Mouse (Mus musculus) limb, embryonic 12.5 days (tissue): ENCODE results near the gene Add2. TPM values are rescaled to one million over a fixed set of nuclear protein-coding genes. Genes with fewer than 3 reads are reported as not detected.
A peak's percentile ranks its signal among the peaks of the same experiment; 100 is the strongest.
"Not testable (repeated sequence)": the region's sequence is repeated elsewhere in the genome, so short reads cannot be mapped to it uniquely, and the experiment has no call there.

ENCODE experiments used
- ATAC-seq: fragments of 200-750 bp; cut with Nextera tagmentation; 2 replicates; pipeline ENCODE4 v1.8.0; 2017; ENCODE audit warnings: low read depth, moderate TSS enrichment; ENCODE audit not compliant: insufficient number of reproducible peaks, insufficient read depth, low FRiP score, low TSS enrichment
- H3K27ac ChIP-seq: fragments of 300-500 bp; sonication (generic); 2 replicates; pipeline ENCODE4 v1.5.1; 2016; ENCODE audit warnings: mild to moderate bottlenecking, moderate library complexity
- H3K27me3 ChIP-seq: fragments of 300-500 bp; sonication (generic); 2 replicates; pipeline ENCODE4 v1.6.1; 2016; ENCODE audit warnings: mild to moderate bottlenecking, moderate library complexity
- H3K36me3 ChIP-seq: fragments of 300-500 bp; sonication (generic); 2 replicates; pipeline ENCODE4 v1.6.1; 2016; ENCODE audit warnings: mild to moderate bottlenecking, moderate library complexity
- H3K4me1 ChIP-seq: fragments of 300-500 bp; sonication (generic); replicated peaks from 2 replicates; pipeline ENCODE4 v1.6.1; 2016
- H3K4me2 ChIP-seq: fragments of 300-500 bp; sonication (generic); 2 replicates; pipeline ENCODE4 v1.6.1; 2016; ENCODE audit warnings: mild to moderate bottlenecking, moderate library complexity
- H3K4me3 ChIP-seq: fragments of 300-500 bp; sonication (generic); replicated peaks from 2 replicates; pipeline ENCODE4 v1.5.1; 2016; ENCODE audit warnings: mild to moderate bottlenecking
- H3K9ac ChIP-seq: fragments of 300-500 bp; sonication (generic); replicated peaks from 2 replicates; pipeline ENCODE4 v1.6.1; 2016; ENCODE audit warnings: mild to moderate bottlenecking, moderate library complexity
- H3K9me3 ChIP-seq: fragments of 300-500 bp; sonication (generic); 2 replicates; pipeline ENCODE4 v1.6.1; 2016; ENCODE audit warnings: mild to moderate bottlenecking, moderate library complexity
- WGBS: fragments of 180-500 bp; shearing (Covaris S2); methylation state at CpG from one replicate; pipeline ENCODE4 v1.1.7; 2016; 5-methylcytosine and 5-hydroxymethylcytosine counted together
- polyA plus RNA-seq: library from polyadenylated mRNA; unstranded; fragments of >200 nt; fragmentation: Nextera tagmentation; extraction: Ambion mirVana; gene quantifications from 2 replicates; pipeline ENCODE4 v1.2.1, GENCODE M21; 2016

Add2 gene
- polyA plus RNA-seq: 6.4 and 7.4 TPM in 2 replicates

DNA sequence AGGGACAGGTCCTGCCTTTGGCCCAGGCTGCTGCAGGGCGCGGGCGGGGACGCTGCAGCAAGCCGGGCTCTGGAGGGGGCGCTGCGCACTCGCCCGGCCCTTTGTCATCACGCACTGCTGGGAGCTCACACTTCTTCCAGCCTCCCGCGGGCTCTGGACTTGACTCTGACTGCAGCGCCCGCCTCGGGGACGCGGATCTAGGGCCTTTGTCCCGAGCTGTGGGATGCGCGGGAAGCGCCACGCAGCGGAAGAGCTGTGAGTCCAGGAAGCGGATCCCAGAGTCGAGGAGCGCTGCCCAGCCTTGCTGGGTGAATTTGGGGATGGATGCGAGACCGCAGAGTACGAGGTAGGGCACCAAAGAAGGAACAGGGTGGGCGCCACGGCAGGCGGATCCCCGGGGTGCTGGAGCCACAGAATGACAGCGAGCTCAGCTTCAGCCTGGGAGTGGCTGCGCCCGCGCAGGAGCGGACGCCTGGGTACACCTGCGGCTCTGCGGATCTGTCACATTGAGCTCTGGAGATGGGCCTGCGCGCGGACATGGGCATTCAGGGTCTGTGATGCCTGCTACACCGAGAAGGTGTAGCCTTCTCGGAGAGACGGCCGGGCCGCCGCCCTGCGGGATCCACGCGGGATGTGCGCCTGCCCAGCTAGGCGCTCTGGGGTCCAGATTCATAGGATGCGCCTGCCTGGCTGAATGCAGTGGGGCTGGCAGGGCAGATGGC, at the start of gene Add2:
Gene Add2 (plus strand): TSS at position 81 of the 722 bp plus-strand sequence.
- no peak within 1 kb of the TSS for H3K27ac ChIP-seq
- peak within 1 kb of the TSS; percentile 59 for H3K4me3 ChIP-seq
- 0 out of 2 replicates have a peak, but pooled peaks have one; percentile 56 for ATAC-seq
- peak within 1 kb of the TSS; percentile 75 for H3K9ac ChIP-seq
- H3K4me1 ChIP-seq: peaks cover 6% of the 10 kb centered on the region; the same call in 1 of the 2 replicates
- under 1% methylated on average over 56 of the region's 56 CpGs for WGBS
- H3K4me2 ChIP-seq: peak within 1 kb of the TSS; percentile 98
- H3K27me3 ChIP-seq: peaks cover 49% of the 10 kb centered on the region
- no peaks in the 10 kb centered on the region for H3K36me3 ChIP-seq
- no peaks in the 10 kb centered on the region for H3K9me3 ChIP-seq

DNA sequence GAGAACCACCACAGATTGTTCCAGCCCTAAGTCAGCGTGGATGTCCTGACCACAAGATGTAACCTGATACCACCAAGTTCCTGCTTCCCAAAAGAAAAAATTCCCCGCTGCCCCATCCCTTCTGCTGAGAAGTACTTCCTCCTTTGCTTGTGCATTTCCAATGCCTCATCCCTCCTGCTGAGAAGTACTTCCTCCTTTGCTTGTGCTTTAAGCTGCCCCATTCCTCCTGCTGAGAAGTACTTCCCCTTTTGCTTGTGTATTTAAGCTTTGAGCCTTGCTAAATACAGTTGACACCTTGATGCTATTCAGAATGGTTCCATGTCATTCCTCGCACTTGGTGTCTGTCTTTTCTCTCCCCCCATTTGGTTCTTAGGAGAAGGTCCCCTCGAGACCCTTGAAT, 49.7 kb upstream of the Add2 start:
- not testable (repeated sequence) for H3K9ac ChIP-seq, H3K27me3 ChIP-seq, H3K4me2 ChIP-seq, H3K9me3 ChIP-seq, H3K4me3 ChIP-seq, ATAC-seq, H3K4me1 ChIP-seq, H3K27ac ChIP-seq, H3K36me3 ChIP-seq
- WGBS: 79% methylated on average over 4 of the region's 4 CpGs

- Histone ChIP-seq H3K4me2 (no peak overlapping the region), H3K4me1 (no peaks in the 10 kb centered on the region), H3K4me3 (no peak overlapping the region), H3K36me3 (no peaks in the 10 kb centered on the region), H3K27ac (no peak overlapping the region), H3K9ac (no peak overlapping the region), H3K9me3 (no peaks in the 10 kb centered on the region), H3K27me3 (no peaks in the 10 kb centered on the region)
- 84% methylated on average over 8 of the region's 8 CpGs for WGBS
- no peak for ATAC-seq
These were observed 44.1 kb upstream of the Add2 start for GRCm38 (mm10) chr6:85984351-85984750.

- H3K4me1 ChIP-seq, H3K36me3 ChIP-seq, H3K27me3 ChIP-seq, H3K4me3 ChIP-seq, H3K9me3 ChIP-seq, H3K27ac ChIP-seq, H3K9ac ChIP-seq, H3K4me2 ChIP-seq, ATAC-seq: not testable (repeated sequence)
- WGBS: 89% methylated on average over 5 of the region's 5 CpGs
These were observed 38.9 kb upstream of the Add2 start for GRCm38 (mm10) chr6:85989570-85989969.

GRCm38 (mm10) chr6:85990774-85991173, 37.7 kb upstream of the Add2 start:
- H3K27me3 ChIP-seq: not testable (repeated sequence)

DNA sequence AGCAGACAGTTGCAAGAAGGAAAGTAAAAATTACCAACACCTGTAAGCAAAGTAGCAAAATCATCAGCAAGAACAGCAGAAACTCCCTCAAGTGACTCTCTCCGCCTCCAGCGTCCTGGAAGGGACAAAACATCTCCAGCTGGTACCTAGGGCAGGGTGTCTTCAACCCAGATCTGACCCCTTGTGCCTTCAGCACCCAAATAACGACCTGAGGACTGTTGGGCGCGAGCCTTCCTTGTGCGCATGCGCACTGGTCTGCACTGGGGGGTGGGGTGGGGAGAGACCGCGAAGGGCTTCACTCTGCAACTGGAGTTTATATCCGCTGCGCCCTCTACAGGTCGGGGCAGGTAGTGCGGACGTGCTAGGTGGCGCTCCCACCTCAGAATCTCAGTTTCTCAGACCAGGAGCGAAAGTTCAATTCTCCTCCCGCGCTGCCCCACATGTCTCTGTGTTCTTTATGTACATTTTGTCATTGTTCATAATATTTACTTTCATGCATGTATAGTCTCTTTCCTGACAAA, 25.0 kb upstream of the Add2 start:
- no peaks in the 10 kb centered on the region for H3K36me3 ChIP-seq
- no peak for ATAC-seq
- H3K27ac ChIP-seq: no peak overlapping the region
- H3K4me1 ChIP-seq: no peaks in the 10 kb centered on the region
- H3K4me3 ChIP-seq: no peak overlapping the region
- H3K4me2 ChIP-seq: no peak overlapping the region
- H3K27me3 ChIP-seq: no peaks in the 10 kb centered on the region
- H3K9ac ChIP-seq: no peak overlapping the region
- no peaks in the 10 kb centered on the region for H3K9me3 ChIP-seq
- WGBS: 77% methylated on average over 18 of the region's 18 CpGs

More at GRCm38 (mm10) chr6:85990774-85991173, 37.7 kb upstream of the Add2 start:
- H3K4me1 ChIP-seq, H3K9ac ChIP-seq, ATAC-seq, H3K9me3 ChIP-seq, H3K27ac ChIP-seq, H3K4me2 ChIP-seq, H3K36me3 ChIP-seq, H3K4me3 ChIP-seq: not testable (repeated sequence)
- 88% methylated on average over 5 of the region's 5 CpGs for WGBS

DNA sequence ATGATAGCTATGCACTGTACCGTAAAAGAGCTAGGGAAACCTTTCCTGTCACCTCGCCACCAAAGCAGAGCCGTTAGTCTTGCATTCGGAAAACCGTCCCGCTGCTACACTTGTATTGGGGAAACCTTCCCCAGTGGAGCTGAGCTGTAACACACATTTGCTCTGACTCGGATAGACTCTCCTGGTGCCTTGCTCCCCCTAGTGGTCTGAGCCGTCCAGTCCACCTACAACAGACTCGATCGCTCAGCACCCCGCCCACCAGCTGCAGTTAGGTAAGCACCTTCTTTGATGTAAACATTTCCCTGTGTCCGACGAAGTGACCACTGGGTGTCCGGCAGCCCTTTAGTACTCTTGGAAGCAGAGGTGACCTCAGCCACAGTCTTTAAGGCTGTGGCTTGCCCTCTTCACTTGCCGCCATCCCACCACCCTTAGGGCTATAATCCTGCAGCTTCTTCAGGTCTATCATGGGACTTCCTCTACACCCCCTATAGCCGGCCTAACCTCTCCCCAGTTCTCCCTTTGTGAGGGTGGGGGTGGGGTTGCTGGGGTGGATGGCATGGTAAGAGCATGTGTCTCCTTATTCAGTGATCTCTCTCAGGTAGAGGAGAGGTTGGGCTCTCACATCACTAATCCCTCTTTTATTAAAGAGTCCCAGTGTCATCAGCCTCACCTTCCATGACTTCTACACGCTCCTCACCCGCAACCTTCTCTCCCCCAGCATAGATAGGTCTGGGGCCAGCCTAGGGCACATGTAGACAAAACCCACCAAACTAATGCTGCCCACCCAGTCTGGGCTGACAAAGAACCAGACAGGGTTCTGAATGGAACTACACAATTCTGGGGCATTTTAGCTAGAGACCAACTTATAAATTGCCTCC, 24.0 kb upstream of the Add2 start:
- Histone ChIP-seq H3K9ac (no peak overlapping the region), H3K36me3 (no peaks in the 10 kb centered on the region), H3K27ac (no peak overlapping the region), H3K27me3 (no peaks in the 10 kb centered on the region), H3K9me3 (no peaks in the 10 kb centered on the region), H3K4me3 (0 out of 2 replicates have a peak overlapping the region, but pooled peaks have one; percentile 8), H3K4me1 (no peaks in the 10 kb centered on the region), H3K4me2 (peak overlapping the region; percentile 42)
- ATAC-seq: peak; percentile 78
- 11% methylated on average over 18 of the region's 18 CpGs for WGBS

DNA sequence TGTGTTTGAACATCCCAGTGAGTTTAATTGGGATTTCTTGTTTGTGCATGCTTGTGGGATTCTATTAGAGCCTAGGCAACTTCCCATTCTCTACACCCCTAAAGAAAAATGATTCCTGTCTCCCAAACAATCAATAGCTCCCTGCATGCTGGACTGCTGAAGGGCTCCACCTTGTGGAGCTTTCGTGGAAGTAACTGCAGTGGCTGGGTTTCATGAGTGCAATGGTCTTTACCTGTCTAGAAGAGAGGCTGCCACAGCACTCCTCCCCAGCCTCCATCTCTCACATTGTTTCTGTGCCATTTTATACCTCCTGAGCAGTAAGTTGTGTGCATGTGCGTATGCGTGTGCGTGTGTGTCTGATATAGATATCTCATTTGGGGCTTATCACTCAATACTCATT, 18.5 kb upstream of the Add2 start:
- H3K9ac ChIP-seq: no peak overlapping the region
- H3K4me3 ChIP-seq: no peak overlapping the region
- no peaks in the 10 kb centered on the region for H3K4me1 ChIP-seq
- no peak overlapping the region for H3K27ac ChIP-seq
- ATAC-seq: no peak
- 39% methylated on average over 4 of the region's 4 CpGs for WGBS
- H3K9me3 ChIP-seq: no peaks in the 10 kb centered on the region
- no peaks in the 10 kb centered on the region for H3K27me3 ChIP-seq
- no peaks in the 10 kb centered on the region for H3K36me3 ChIP-seq
- H3K4me2 ChIP-seq: no peak overlapping the region

- WGBS: 63% methylated on average over 5 of the region's 5 CpGs
- H3K27me3 ChIP-seq, ATAC-seq: not testable (repeated sequence)
These were observed 13.7 kb upstream of the Add2 start for GRCm38 (mm10) chr6:86014812-86015211.

DNA sequence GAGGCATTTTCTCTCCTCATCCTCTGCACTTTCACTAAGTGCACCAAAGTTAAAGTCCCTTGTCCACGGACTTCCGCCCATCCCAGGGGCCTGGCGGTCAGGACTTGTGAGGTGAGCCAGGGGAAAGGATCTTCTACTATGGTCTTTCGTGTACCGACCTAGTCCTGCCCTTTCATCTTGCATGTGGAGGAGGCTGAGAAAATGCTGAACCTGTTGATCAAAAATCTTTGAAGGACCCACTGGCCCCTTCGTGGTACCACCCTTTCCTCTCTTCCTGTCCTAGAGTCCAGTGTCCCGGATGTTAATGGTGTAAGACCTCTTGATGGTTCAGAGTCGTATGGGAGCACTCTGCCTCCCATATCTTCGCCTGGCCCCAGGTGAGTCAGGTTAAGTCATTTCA, 12.6 kb upstream of the Add2 start, which contains the start of gene Figla:
Gene Figla (plus strand): TSS at position 301 of the 400 bp plus-strand sequence.
- Histone ChIP-seq H3K9me3 (no peaks in the 10 kb centered on the region), H3K9ac (no peak within 1 kb of the TSS), H3K27me3 (no peaks in the 10 kb centered on the region), H3K36me3 (no peaks in the 10 kb centered on the region), H3K4me2 (no peak within 1 kb of the TSS), H3K27ac (no peak within 1 kb of the TSS), H3K4me1 (no peaks in the 10 kb centered on the region), H3K4me3 (no peak within 1 kb of the TSS)
- WGBS: 83% methylated on average over 9 of the region's 9 CpGs
- no peak for ATAC-seq

More at GRCm38 (mm10) chr6:86014812-86015211, 13.7 kb upstream of the Add2 start:
- not testable (repeated sequence) for H3K4me2 ChIP-seq, H3K9ac ChIP-seq, H3K27ac ChIP-seq, H3K4me1 ChIP-seq, H3K4me3 ChIP-seq, H3K36me3 ChIP-seq, H3K9me3 ChIP-seq

- H3K9me3 ChIP-seq: no peaks in the 10 kb centered on the region
- H3K27ac ChIP-seq: no peak overlapping the region
- H3K9ac ChIP-seq: no peak overlapping the region
- H3K27me3 ChIP-seq: no peaks in the 10 kb centered on the region
- 81% methylated on average over 23 of the region's 23 CpGs for WGBS
- H3K4me3 ChIP-seq: no peak overlapping the region
- ATAC-seq: no peak
- H3K4me1 ChIP-seq: no peaks in the 10 kb centered on the region
- H3K36me3 ChIP-seq: no peaks in the 10 kb centered on the region
- H3K4me2 ChIP-seq: no peak overlapping the region
These were observed 11.6 kb upstream of the Add2 start for GRCm38 (mm10) chr6:86016793-86017350.
